Mouse (Mus musculus) E14TG2a.4 (cell line): ENCODE results near the gene Sfrp5.

Source experiments
- CTCF ChIP-seq: conservative IDR thresholded peaks from 2 replicates; pipeline ENCODE4 v1.5.1; 2014; ENCODE audit warnings: low read length
- NANOG ChIP-seq: IDR thresholded peaks from 2 replicates; pipeline ENCODE4 v1.6.1; 2014; ENCODE audit warnings: borderline replicate concordance, low read length, mixed read lengths
- POU5F1 ChIP-seq: IDR thresholded peaks from 2 replicates; pipeline ENCODE4 v1.6.1; 2014; ENCODE audit warnings: low read length, borderline replicate concordance

GRCm38 (mm10) chr19:42167489-42167888 is 34.6 kb downstream of the Sfrp5 start:
- TF ChIP-seq CTCF: no peak
- TF ChIP-seq NANOG: no peak
- TF ChIP-seq POU5F1: no peak
